Mouse (Mus musculus) liver, embryonic 13.5 days (tissue): ENCODE results near the gene Ppfibp1. TPM values are rescaled to one million over a fixed set of nuclear protein-coding genes. Genes with fewer than 3 reads are reported as not detected.
A peak's percentile ranks its signal among the peaks of the same experiment; 100 is the strongest.

Source experiments
- ATAC-seq: fragments of 200-750 bp; cut with Nextera tagmentation; 2 replicates; pipeline ENCODE4 v1.8.0; 2017; ENCODE audit warnings: low read depth, mild to moderate bottlenecking, moderate number of reproducible peaks, moderate library complexity
- DNase-seq: peaks from one replicate; pipeline ENCODE4 v3.0.0; 2022
- H3K27ac ChIP-seq: fragments of 300-500 bp; sonication (generic); 2 replicates; pipeline ENCODE4 v1.5.1; 2015; ENCODE audit warnings: moderate library complexity, mild to moderate bottlenecking, inconsistent platforms
- H3K27me3 ChIP-seq: fragments of 300-500 bp; sonication (generic); 2 replicates; pipeline ENCODE4 v1.6.1; 2015; ENCODE audit warnings: mild to moderate bottlenecking, inconsistent platforms
- H3K36me3 ChIP-seq: fragments of 300-500 bp; sonication (generic); 2 replicates; pipeline ENCODE4 v1.6.1; 2015; ENCODE audit warnings: mild to moderate bottlenecking, inconsistent platforms
- H3K4me1 ChIP-seq: fragments of 300-500 bp; sonication (generic); replicated peaks from 2 replicates; pipeline ENCODE4 v1.6.1; 2015; ENCODE audit warnings: inconsistent platforms
- H3K4me2 ChIP-seq: fragments of 300-500 bp; sonication (generic); 2 replicates; pipeline ENCODE4 v1.6.1; 2015; ENCODE audit warnings: inconsistent platforms, mild to moderate bottlenecking, moderate library complexity
- H3K4me3 ChIP-seq: fragments of 300-500 bp; sonication (generic); replicated peaks from 2 replicates; pipeline ENCODE4 v1.5.1; 2015; ENCODE audit warnings: mild to moderate bottlenecking, inconsistent platforms
- H3K9ac ChIP-seq: fragments of 300-500 bp; sonication (generic); 2 replicates; pipeline ENCODE4 v1.6.1; 2015; ENCODE audit warnings: mild to moderate bottlenecking, inconsistent platforms
- H3K9me3 ChIP-seq: fragments of 300-500 bp; sonication (generic); replicated peaks from 2 replicates; pipeline ENCODE4 v1.6.1; 2016; ENCODE audit warnings: inconsistent platforms
- WGBS: fragments of 180-500 bp; shearing (Covaris S2); methylation state at CpG from one replicate; pipeline ENCODE4 v1.1.7; 2015; ENCODE audit not compliant: insufficient replicate concordance; 5-methylcytosine and 5-hydroxymethylcytosine counted together
- polyA plus RNA-seq: library from polyadenylated mRNA; unstranded; fragments of >200 nt; fragmentation: Nextera tagmentation; extraction: Ambion mirVana; gene quantifications from 2 replicates; pipeline ENCODE4 v1.2.1, GENCODE M21; 2015

Gene Ppfibp1
- polyA plus RNA-seq, 1 experiment from 2014 or later = 9.0 TPM

- ATAC-seq (no peak), DNase-seq (no peak)
- 90% methylated on average over 1 of the region's 1 CpGs for WGBS
- Histone ChIP-seq H3K9ac (no peak overlapping the region), H3K36me3 (no peaks in the 10 kb centered on the region), H3K4me1 (peaks cover 22% of the 10 kb centered on the region), H3K27me3 (no peaks in the 10 kb centered on the region), H3K4me3 (no peak overlapping the region), H3K4me2 (no peak overlapping the region), H3K27ac (no peak overlapping the region), H3K9me3 (no peaks in the 10 kb centered on the region)
Observed at GRCm38 (mm10) chr6:146915808-146916207, 27.5 kb downstream of the Ppfibp1 start.

DNA sequence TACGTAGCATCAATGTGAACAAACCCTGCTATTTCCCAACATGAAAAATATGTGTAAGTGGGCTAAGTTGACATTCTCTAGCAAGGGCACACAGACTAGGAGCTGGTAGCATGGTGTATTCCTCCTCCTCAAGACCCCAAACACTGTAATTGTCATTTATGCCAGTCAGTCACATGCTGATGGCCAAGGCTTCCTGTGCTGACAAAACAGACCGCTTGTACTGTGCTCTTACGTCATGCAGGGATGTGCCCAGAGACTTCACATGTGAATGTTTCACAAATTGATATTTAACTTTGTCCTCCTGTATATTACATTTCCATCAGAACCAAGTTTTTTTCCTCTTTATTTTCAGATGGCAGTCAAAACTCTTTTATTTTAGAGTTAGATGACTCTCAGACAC lies 29.1 kb downstream of the Ppfibp1 start:
- 76% methylated on average over 3 of the region's 3 CpGs for WGBS
- Histone ChIP-seq H3K4me3 (no peak overlapping the region), H3K4me1 (peaks cover 17% of the 10 kb centered on the region), H3K27ac (no peak overlapping the region), H3K9ac (no peak overlapping the region), H3K27me3 (no peaks in the 10 kb centered on the region), H3K36me3 (no peaks in the 10 kb centered on the region), H3K9me3 (no peaks in the 10 kb centered on the region), H3K4me2 (no peak overlapping the region)
- ATAC-seq (no peak), DNase-seq (no peak)

GRCm38 (mm10) chr6:146918341-146918740 lies 30.1 kb downstream of the Ppfibp1 start:
- H3K27me3 ChIP-seq = no peaks in the 10 kb centered on the region
- H3K9me3 ChIP-seq = no peaks in the 10 kb centered on the region
- DNase-seq (no peak), ATAC-seq (no peak)
- 76% methylated on average over 6 of the region's 6 CpGs for WGBS
- no peak overlapping the region for H3K9ac ChIP-seq
- peaks cover 9% of the 10 kb centered on the region for H3K4me1 ChIP-seq
- no peak overlapping the region for H3K4me3 ChIP-seq
- H3K36me3 ChIP-seq = no peaks in the 10 kb centered on the region
- no peak overlapping the region for H3K4me2 ChIP-seq
- H3K27ac ChIP-seq = no peak overlapping the region

DNA sequence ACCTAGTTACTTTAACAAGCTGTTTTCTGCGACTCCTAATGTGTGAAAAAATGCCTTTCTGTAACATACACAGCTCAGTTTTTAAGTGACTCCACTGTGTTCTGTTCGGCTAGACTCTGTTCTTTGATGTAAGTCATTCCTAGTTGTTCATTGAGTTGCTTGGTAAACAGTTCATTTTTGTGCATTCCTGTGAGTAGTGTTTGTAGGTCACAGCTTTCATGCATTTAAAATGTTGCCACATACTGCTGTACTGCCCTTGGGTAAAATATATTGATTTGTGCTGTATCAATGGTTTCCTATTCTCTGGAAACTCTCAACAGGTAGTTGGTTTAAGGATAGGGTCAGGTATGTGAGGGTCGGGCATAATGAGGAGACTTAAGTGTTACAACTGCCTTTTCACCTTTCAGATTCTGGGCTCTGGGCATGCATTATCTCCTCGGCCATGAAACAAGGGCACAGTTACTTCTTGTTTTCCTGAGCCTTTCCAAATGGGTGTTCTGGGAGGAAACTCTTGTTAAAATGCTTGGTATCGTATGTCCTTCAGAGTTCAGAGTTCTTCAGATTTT lies 38.2 kb downstream of the Ppfibp1 start:
- no peak overlapping the region for H3K4me2 ChIP-seq
- ATAC-seq = no peak
- H3K9me3 ChIP-seq = no peaks in the 10 kb centered on the region
- H3K4me3 ChIP-seq = no peak overlapping the region
- no peak for DNase-seq
- H3K9ac ChIP-seq = no peak overlapping the region
- H3K27me3 ChIP-seq = no peaks in the 10 kb centered on the region
- H3K27ac ChIP-seq = no peak overlapping the region
- peaks cover 20% of the 10 kb centered on the region for H3K4me1 ChIP-seq
- WGBS = 53% methylated on average over 5 of the region's 5 CpGs
- no peaks in the 10 kb centered on the region for H3K36me3 ChIP-seq

DNA sequence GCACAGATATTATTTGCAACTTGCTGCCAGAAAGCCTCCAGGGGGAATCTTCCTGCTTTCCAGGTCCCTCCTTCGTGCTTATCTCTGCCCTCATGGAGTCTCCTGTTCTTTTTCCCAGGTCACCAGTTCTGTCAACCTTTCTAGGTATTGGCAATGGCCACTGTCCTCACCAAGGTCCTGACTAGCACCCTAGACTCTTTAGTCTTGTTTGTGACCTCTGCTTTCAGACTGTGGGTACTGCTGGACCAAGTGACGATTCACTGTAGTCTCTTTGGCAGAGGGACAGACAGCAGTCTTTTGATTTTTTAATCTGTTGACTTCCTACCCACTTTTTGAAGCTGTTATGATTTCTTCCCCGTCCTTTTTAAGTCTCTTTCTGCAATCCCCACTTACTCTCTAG lies 39.8 kb downstream of the Ppfibp1 start:
- Histone ChIP-seq H3K4me1 (peaks cover 23% of the 10 kb centered on the region), H3K36me3 (no peaks in the 10 kb centered on the region), H3K27me3 (no peaks in the 10 kb centered on the region), H3K27ac (no peak overlapping the region; the same call in 1 of the 2 replicates), H3K4me3 (no peak overlapping the region), H3K4me2 (no peak overlapping the region), H3K9ac (no peak overlapping the region), H3K9me3 (no peaks in the 10 kb centered on the region)
- no peak for ATAC-seq
- no peak for DNase-seq
- 46% methylated on average over 3 of the region's 3 CpGs for WGBS

DNA sequence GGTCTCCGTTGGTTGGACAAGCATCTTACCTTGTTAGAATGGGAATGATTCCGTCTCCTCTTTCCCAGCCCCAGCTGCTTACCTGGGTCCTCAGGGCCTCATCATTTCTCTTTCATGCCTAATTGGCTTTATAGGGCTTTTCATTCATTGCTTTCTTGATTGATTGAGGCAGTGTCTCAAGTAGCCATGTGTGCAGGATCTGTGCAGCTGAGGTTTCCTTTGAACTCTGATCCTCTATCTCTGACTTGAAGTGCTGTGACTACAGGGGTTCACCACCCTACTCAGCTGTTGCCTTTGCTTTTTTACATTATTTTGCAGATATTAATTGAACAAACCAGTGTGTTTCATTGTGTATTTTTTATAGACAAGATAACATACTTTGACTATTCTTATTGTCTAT lies 40.7 kb downstream of the Ppfibp1 start:
- H3K27ac ChIP-seq = no peak overlapping the region
- H3K4me2 ChIP-seq = no peak overlapping the region
- H3K4me3 ChIP-seq = no peak overlapping the region
- H3K36me3 ChIP-seq = no peaks in the 10 kb centered on the region
- no peaks in the 10 kb centered on the region for H3K9me3 ChIP-seq
- DNase-seq (no peak), ATAC-seq (no peak)
- WGBS = 83% methylated on average over 2 of the region's 2 CpGs
- no peak overlapping the region for H3K9ac ChIP-seq
- no peaks in the 10 kb centered on the region for H3K27me3 ChIP-seq
- H3K4me1 ChIP-seq = peaks cover 25% of the 10 kb centered on the region

- no peak for DNase-seq
- 38% methylated on average over 6 of the region's 6 CpGs for WGBS
- H3K27ac ChIP-seq = no peak overlapping the region; the same call in 1 of the 2 replicates
- peak; percentile 54; the same call in 1 of the 2 replicates for ATAC-seq
- no peak overlapping the region for H3K4me2 ChIP-seq
- peaks cover 12% of the 10 kb centered on the region for H3K4me1 ChIP-seq
- H3K9me3 ChIP-seq = no peaks in the 10 kb centered on the region
- H3K9ac ChIP-seq = no peak overlapping the region
- H3K36me3 ChIP-seq = no peaks in the 10 kb centered on the region
- H3K4me3 ChIP-seq = no peak overlapping the region
- no peaks in the 10 kb centered on the region for H3K27me3 ChIP-seq
Observed at GRCm38 (mm10) chr6:146933123-146933522, 44.8 kb downstream of the Ppfibp1 start.

- ATAC-seq (no peak), DNase-seq (no peak)
- Histone ChIP-seq H3K4me3 (no peak overlapping the region), H3K27me3 (no peaks in the 10 kb centered on the region), H3K4me1 (peaks cover 5% of the 10 kb centered on the region; the same call in 1 of the 2 replicates), H3K9ac (no peak overlapping the region), H3K9me3 (no peaks in the 10 kb centered on the region), H3K36me3 (0 out of 2 replicates have a peak, but pooled peaks cover 3% of the 10 kb centered on the region), H3K27ac (no peak overlapping the region), H3K4me2 (no peak overlapping the region)
- WGBS = 90% methylated on average over 6 of the region's 6 CpGs
Observed at GRCm38 (mm10) chr6:146935957-146936356, 47.7 kb downstream of the Ppfibp1 start.

DNA sequence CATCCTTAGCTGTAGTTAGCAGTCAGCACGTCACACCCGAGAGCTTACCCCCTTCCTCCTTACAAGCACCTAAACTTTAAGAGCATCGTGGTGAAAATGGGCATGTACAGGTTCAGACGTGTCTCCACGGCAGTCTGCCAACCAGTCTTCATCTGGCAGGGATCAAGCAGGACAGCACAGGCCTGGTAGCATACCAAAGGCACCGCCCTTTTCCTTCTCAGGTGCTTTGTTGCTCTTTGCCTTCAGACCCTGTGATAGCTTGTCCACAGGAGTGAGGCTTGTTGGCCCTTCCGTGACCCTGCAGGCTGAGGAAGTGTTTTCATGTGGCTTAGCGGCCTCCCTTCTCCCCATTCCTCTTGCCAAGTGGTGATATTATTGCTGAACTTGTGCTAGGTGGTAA lies 50.7 kb downstream of the Ppfibp1 start:
- Histone ChIP-seq H3K36me3 (0 out of 2 replicates have a peak, but pooled peaks cover 3% of the 10 kb centered on the region), H3K9ac (no peak overlapping the region), H3K9me3 (no peaks in the 10 kb centered on the region), H3K4me2 (no peak overlapping the region), H3K4me1 (0 out of 2 replicates have a peak, but pooled peaks cover under 1% of the 10 kb centered on the region), H3K27ac (no peak overlapping the region), H3K4me3 (no peak overlapping the region), H3K27me3 (no peaks in the 10 kb centered on the region)
- no peak for DNase-seq
- no peak for ATAC-seq
- 80% methylated on average over 8 of the region's 8 CpGs for WGBS

DNA sequence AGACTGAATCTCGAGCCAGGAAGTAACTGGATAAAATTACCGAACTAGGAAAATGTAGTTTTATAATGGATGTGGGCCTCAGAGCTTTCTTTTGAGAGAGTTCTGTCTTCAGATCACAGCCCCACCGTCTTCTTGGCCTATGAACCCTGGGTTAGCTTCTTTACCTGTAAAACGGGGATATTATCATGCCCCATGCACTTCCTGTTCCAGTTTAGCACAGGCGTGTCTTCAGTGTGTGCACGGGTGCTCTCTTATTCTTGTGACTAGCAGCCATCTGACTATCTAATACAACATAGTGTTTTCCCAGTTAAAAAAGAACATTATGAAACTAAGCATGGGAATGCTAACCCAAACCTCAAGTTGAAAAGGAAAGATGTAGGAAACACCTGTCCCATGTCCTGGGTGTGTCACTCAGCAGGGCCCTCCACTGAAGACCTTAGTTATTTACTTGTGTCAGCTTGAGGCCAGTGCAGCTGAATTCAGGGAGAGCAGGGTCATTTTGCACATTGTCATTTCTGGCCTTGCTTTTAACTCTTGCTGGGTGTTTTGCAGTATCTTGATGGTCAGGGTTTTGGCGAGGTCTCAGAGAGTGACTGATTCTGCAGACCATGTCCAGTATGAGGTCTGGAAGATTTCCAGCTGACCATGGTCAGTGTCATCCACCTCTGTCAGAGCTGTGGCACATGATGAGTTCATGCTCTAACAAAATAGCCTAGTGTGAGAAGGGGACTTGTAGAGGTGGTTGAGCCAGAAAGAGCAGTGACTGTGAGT lies 53.4 kb downstream of the Ppfibp1 start:
- H3K4me1 ChIP-seq = peaks cover 27% of the 10 kb centered on the region
- H3K9me3 ChIP-seq = no peaks in the 10 kb centered on the region
- ATAC-seq (no peak), DNase-seq (no peak)
- no peak overlapping the region for H3K4me3 ChIP-seq
- no peak overlapping the region for H3K4me2 ChIP-seq
- no peak overlapping the region for H3K27ac ChIP-seq
- WGBS = 49% methylated on average over 7 of the region's 7 CpGs
- H3K9ac ChIP-seq = no peak overlapping the region
- 0 out of 2 replicates have a peak, but pooled peaks cover 3% of the 10 kb centered on the region for H3K36me3 ChIP-seq
- H3K27me3 ChIP-seq = no peaks in the 10 kb centered on the region

DNA sequence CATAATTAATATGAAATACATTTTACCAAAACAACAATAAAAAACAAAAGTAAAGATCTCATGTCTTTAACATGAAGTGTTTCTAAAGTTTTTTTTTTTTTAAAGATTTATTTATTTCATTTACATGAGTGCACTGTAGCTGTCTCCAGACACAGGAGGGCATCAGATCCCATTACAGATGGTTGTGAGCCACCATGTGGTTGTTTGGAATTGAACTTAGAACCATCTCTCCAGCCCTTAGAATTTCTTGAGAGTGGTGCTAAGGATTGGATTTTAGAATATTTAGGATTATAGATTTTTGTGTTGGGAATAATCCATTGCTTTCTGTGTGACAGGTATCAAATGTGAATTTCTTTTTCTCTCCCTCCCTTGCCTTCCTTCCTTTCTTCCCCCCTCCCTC lies 55.7 kb downstream of the Ppfibp1 start:
- ATAC-seq = no peak

GRCm38 (mm10) chr6:146944830-146945229 lies 56.5 kb downstream of the Ppfibp1 start:
- H3K36me3 ChIP-seq = 0 out of 2 replicates have a peak, but pooled peaks cover 3% of the 10 kb centered on the region

More for the DNA sequence above, 55.7 kb downstream of the Ppfibp1 start:
- Histone ChIP-seq H3K4me3 (no peak overlapping the region), H3K4me2 (no peak overlapping the region), H3K4me1 (peaks cover 45% of the 10 kb centered on the region), H3K9ac (no peak overlapping the region), H3K36me3 (0 out of 2 replicates have a peak, but pooled peaks cover 3% of the 10 kb centered on the region), H3K27ac (no peak overlapping the region), H3K27me3 (no peaks in the 10 kb centered on the region), H3K9me3 (no peaks in the 10 kb centered on the region)
- DNase-seq = no peak

More at GRCm38 (mm10) chr6:146944830-146945229, 56.5 kb downstream of the Ppfibp1 start:
- H3K4me2 ChIP-seq = no peak overlapping the region
- H3K27me3 ChIP-seq = no peaks in the 10 kb centered on the region
- ATAC-seq (no peak), DNase-seq (no peak)
- peaks cover 49% of the 10 kb centered on the region for H3K4me1 ChIP-seq
- H3K27ac ChIP-seq = no peak overlapping the region
- H3K9ac ChIP-seq = no peak overlapping the region
- WGBS = 49% methylated on average over 4 of the region's 4 CpGs
- H3K9me3 ChIP-seq = no peaks in the 10 kb centered on the region
- no peak overlapping the region for H3K4me3 ChIP-seq
